Mouse (Mus musculus): ENCODE measurements at regions not wholly inside any gene's neighbourhood (a gene's known extent, or its start where the extent isn't known, plus 50 kb on each side); places are given as distances from the start of the nearest gene placed in this dataset.

DNA sequence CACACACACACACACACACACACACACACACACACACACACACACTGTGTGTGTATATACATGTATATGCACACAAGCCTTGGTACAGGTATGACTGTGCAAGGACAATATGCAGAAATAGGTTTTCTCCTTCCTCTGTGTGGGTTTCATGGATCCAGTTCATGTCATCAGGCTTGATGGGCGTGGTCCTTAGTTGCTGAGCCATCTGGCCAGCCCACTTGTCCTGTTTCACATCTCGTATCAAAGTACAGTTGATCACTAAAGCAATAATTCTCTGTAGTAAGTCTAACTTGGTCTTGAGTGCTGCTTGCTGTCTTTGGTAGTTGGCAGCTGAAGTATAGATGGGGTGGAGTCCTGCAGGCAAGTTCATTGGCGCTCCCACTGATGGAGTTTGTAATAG is 150.1 kb upstream of the Adgrl2 start:
- no peak for TF ChIP-seq POLR2A (IDR thresholded peaks at IDR 0.05; ENCODE audit: extremely low read depth, insufficient read depth, low read length)
- TF ChIP-seq CTCF (IDR thresholded peaks at IDR 0.05; ENCODE audit: extremely low read depth, insufficient read depth, low read length), result no peak

Data from cortical plate, adult 2 months (tissue).